Mouse (Mus musculus): ENCODE data around the gene Trim15. TPM values are rescaled to one million over a fixed set of nuclear protein-coding genes. Genes with fewer than 3 reads are reported as not detected.

Gene Trim15
- polyA plus RNA-seq, 1 experiment from 2014 or later: 0.22 TPM

Other genes with a start within 250 kb of the Trim15 start
- gene H2-M9, start 224.5 kb downstream of the Trim15 start, polyA plus RNA-seq (2015; fragmentation: Nextera tagmentation; extraction: Ambion mirVana): not detected in 2 replicates
- not detected in 2 replicates for gene H2-M1, start 195.0 kb downstream of the Trim15 start, polyA plus RNA-seq (2015; fragmentation: Nextera tagmentation; extraction: Ambion mirVana)
- not detected in 2 replicates for gene H2-M10.5, start 94.3 kb downstream of the Trim15 start, polyA plus RNA-seq (2015; fragmentation: Nextera tagmentation; extraction: Ambion mirVana)
- not detected in 2 replicates for gene H2-M10.6, start 55.0 kb downstream of the Trim15 start, polyA plus RNA-seq (2015; fragmentation: Nextera tagmentation; extraction: Ambion mirVana)
- 41.7 and 45.8 TPM in 2 replicates for gene Trim26, start 30.1 kb downstream of the Trim15 start, polyA plus RNA-seq (2015; fragmentation: Nextera tagmentation; extraction: Ambion mirVana)
- gene Trim10, start 2.4 kb upstream of the Trim15 start, polyA plus RNA-seq (2015; fragmentation: Nextera tagmentation; extraction: Ambion mirVana): 2.1 and 2.4 TPM in 2 replicates
- gene Trim40, start 22.9 kb upstream of the Trim15 start, polyA plus RNA-seq (2015; fragmentation: Nextera tagmentation; extraction: Ambion mirVana): not detected in 2 replicates
- gene Trim31, start 30.9 kb upstream of the Trim15 start, polyA plus RNA-seq (2015; fragmentation: Nextera tagmentation; extraction: Ambion mirVana): not detected in 2 replicates
- 0.22 and 0.27 TPM in 2 replicates for gene Rnf39, start 75.7 kb upstream of the Trim15 start, polyA plus RNA-seq (2015; fragmentation: Nextera tagmentation; extraction: Ambion mirVana)
- 111 and 116 TPM in 2 replicates for gene Ppp1r11, start 84.5 kb upstream of the Trim15 start, polyA plus RNA-seq (2015; fragmentation: Nextera tagmentation; extraction: Ambion mirVana)
- gene Znrd1, start 91.3 kb upstream of the Trim15 start, polyA plus RNA-seq (2015; fragmentation: Nextera tagmentation; extraction: Ambion mirVana): 90.7 and 94.7 TPM in 2 replicates
- 6.7 and 6.8 TPM in 2 replicates for gene Znrd1as, start 91.4 kb upstream of the Trim15 start, polyA plus RNA-seq (2015; fragmentation: Nextera tagmentation; extraction: Ambion mirVana)
- not detected in 2 replicates for gene 2410137M14Rik, start 114.0 kb upstream of the Trim15 start, polyA plus RNA-seq (2015; fragmentation: Nextera tagmentation; extraction: Ambion mirVana)
- gene H2-M5, start 122.3 kb upstream of the Trim15 start, polyA plus RNA-seq (2015; fragmentation: Nextera tagmentation; extraction: Ambion mirVana): 0.44 and 0.57 TPM in 2 replicates
- 64.5 and 66.7 TPM in 2 replicates for gene Zfp57, start 134.0 kb upstream of the Trim15 start, polyA plus RNA-seq (2015; fragmentation: Nextera tagmentation; extraction: Ambion mirVana)
- 0.09 and 0.13 TPM in 2 replicates for gene Mog, start 156.2 kb upstream of the Trim15 start, polyA plus RNA-seq (2015; fragmentation: Nextera tagmentation; extraction: Ambion mirVana)
- 5.6 and 7.7 TPM in 2 replicates for gene Gabbr1, start 178.8 kb upstream of the Trim15 start, polyA plus RNA-seq (2015; fragmentation: Nextera tagmentation; extraction: Ambion mirVana)
- not detected in 2 replicates for gene Olfr90, start 221.3 kb upstream of the Trim15 start, polyA plus RNA-seq (2015; fragmentation: Nextera tagmentation; extraction: Ambion mirVana)
- not detected in 2 replicates for gene Olfr91, start 231.1 kb upstream of the Trim15 start, polyA plus RNA-seq (2015; fragmentation: Nextera tagmentation; extraction: Ambion mirVana)